In genomic region chr10:121031802-121032201, GRCm38 (mm10) we compare ENCODE assay signal across 7 mouse cellular contexts. TPM values are rescaled to one million over a fixed set of nuclear protein-coding genes. Genes with fewer than 3 reads are reported as not detected.
DNase-seq lines count a peak whose midpoint lies in the region; ATAC-seq and TF ChIP-seq lines count a peak whose summit lies in the region.

No protein-coding gene starts in this region.

- H3K4me2 ChIP-seq in intestine, postnatal 0 days (replicated peaks; ENCODE audit: low read depth): no peak overlapping the region
- H3K4me2 ChIP-seq in intestine, embryonic 15.5 days (replicated peaks): no peak overlapping the region
- no peak overlapping the region for H3K4me2 ChIP-seq in liver, postnatal 0 days (ENCODE audit: low read depth, low read length)

- no peaks in the 10 kb centered on the region for H3K36me3 ChIP-seq in intestine, postnatal 0 days (ENCODE audit: control insufficient read depth, insufficient read depth)
- H3K36me3 ChIP-seq in intestine, embryonic 15.5 days: no peaks in the 10 kb centered on the region
- no peaks in the 10 kb centered on the region for H3K36me3 ChIP-seq in liver, postnatal 0 days (replicated peaks; ENCODE audit: insufficient read depth, low read length)

- H3K9ac ChIP-seq in intestine, postnatal 0 days (ENCODE audit: low read depth, low read length): no peak overlapping the region
- no peak overlapping the region for H3K9ac ChIP-seq in intestine, embryonic 15.5 days
- no peak overlapping the region for H3K9ac ChIP-seq in liver, postnatal 0 days (replicated peaks)

- TF ChIP-seq EP300 in liver, postnatal 0 days (IDR thresholded peaks at IDR 0.05; ENCODE audit: low read depth): no peak

- peak; percentile 74 for TF ChIP-seq CTCF in intestine, postnatal 0 days (IDR thresholded peaks at IDR 0.05; ENCODE audit: low read depth)
- peak; percentile 66 for TF ChIP-seq CTCF in liver, postnatal 0 days (IDR thresholded peaks at IDR 0.05; ENCODE audit: low read depth)

- no peak overlapping the region for H3K27ac ChIP-seq in intestine, postnatal 0 days (ENCODE audit: low read depth, low read length)
- H3K27ac ChIP-seq in intestine, embryonic 15.5 days: no peak overlapping the region
- H3K27ac ChIP-seq in liver, postnatal 0 days (ENCODE audit: low read depth): no peak overlapping the region

- H3K27me3 ChIP-seq in intestine, postnatal 0 days (replicated peaks; ENCODE audit: control insufficient read depth, insufficient read depth, low read length): peaks cover 23% of the 10 kb centered on the region
- H3K27me3 ChIP-seq in intestine, embryonic 15.5 days (replicated peaks): peaks cover 6% of the 10 kb centered on the region; the same call in 1 of the 2 replicates
- peaks cover 12% of the 10 kb centered on the region for H3K27me3 ChIP-seq in liver, postnatal 0 days (ENCODE audit: insufficient read depth, low read length)

- no peak for ATAC-seq in intestine, postnatal 0 days
- no peak for ATAC-seq in intestine, embryonic 15.5 days
- ATAC-seq in liver, postnatal 0 days: no peak

- peaks cover 6% of the 10 kb centered on the region; the same call in 1 of the 2 replicates for H3K4me1 ChIP-seq in intestine, postnatal 0 days (replicated peaks; ENCODE audit: control insufficient read depth, insufficient read depth, low read length)
- peaks cover 10% of the 10 kb centered on the region for H3K4me1 ChIP-seq in intestine, embryonic 15.5 days (replicated peaks)
- peaks cover 4% of the 10 kb centered on the region; the same call in 1 of the 2 replicates for H3K4me1 ChIP-seq in liver, postnatal 0 days (ENCODE audit: insufficient read depth)

- H3K9me3 ChIP-seq in intestine, postnatal 0 days (ENCODE audit: control insufficient read depth): no peaks in the 10 kb centered on the region
- H3K9me3 ChIP-seq in intestine, embryonic 15.5 days: no peaks in the 10 kb centered on the region
- no peaks in the 10 kb centered on the region for H3K9me3 ChIP-seq in liver, postnatal 0 days (ENCODE audit: low read length)

- H3K4me3 ChIP-seq in intestine, postnatal 0 days (ENCODE audit: low read depth, low read length): no peak overlapping the region
- H3K4me3 ChIP-seq in intestine, embryonic 15.5 days (replicated peaks): no peak overlapping the region
- no peak overlapping the region for H3K4me3 ChIP-seq in liver, postnatal 0 days (ENCODE audit: low read depth, low read length)

- 20% methylated on average over 7 of the region's 7 CpGs for WGBS in intestine, postnatal 0 days
- WGBS in intestine, embryonic 15.5 days: 22% methylated on average over 7 of the region's 7 CpGs
- WGBS in liver, postnatal 0 days (ENCODE audit: insufficient replicate concordance): 8% methylated on average over 7 of the region's 7 CpGs

- peak; percentile 79 for DNase-seq in 416B (ENCODE audit: low read depth)
- peak; percentile 48 for DNase-seq in CD4-positive helper T cell, adult 2 months (ENCODE audit: low read depth, low spot score)
- DNase-seq in embryo, embryonic 11.5 days (ENCODE audit: low read depth, low spot score): peak; percentile 49
- DNase-seq in liver, postnatal 0 days: peak; percentile 38
- DNase-seq in yolk sac, embryonic 10.5 days (ENCODE audit: low spot score): no peak

RNA-seq across cellular contexts. Expression of gene Wif1, which starts 2.0 kb away (rescaled TPM):
- 0.65 and 1.2 TPM in 2 replicates for polyA plus RNA-seq in intestine, postnatal 0 days (2015; fragmentation: Nextera tagmentation; extraction: Ambion mirVana)
- polyA plus RNA-seq in intestine, embryonic 15.5 days (2015; fragmentation: Nextera tagmentation; extraction: Ambion mirVana): 0.29 and 0.57 TPM in 2 replicates
- polyA plus RNA-seq in liver, postnatal 0 days (2015; fragmentation: Nextera tagmentation; extraction: Ambion mirVana): 4.1 and 5.3 TPM in 2 replicates

RNA-seq across cellular contexts. Expression of gene Lemd3, which starts 52.7 kb away (rescaled TPM):
- polyA plus RNA-seq in intestine, postnatal 0 days (2015; fragmentation: Nextera tagmentation; extraction: Ambion mirVana): 2.6 and 2.7 TPM in 2 replicates
- polyA plus RNA-seq in intestine, embryonic 15.5 days (2015; fragmentation: Nextera tagmentation; extraction: Ambion mirVana): 2.3 and 2.6 TPM in 2 replicates
- 0.90 and 1.3 TPM in 2 replicates for polyA plus RNA-seq in liver, postnatal 0 days (2015; fragmentation: Nextera tagmentation; extraction: Ambion mirVana)
